Comparison of ENCODE assay signal across 25 mouse cellular contexts in the genomic region with DNA sequence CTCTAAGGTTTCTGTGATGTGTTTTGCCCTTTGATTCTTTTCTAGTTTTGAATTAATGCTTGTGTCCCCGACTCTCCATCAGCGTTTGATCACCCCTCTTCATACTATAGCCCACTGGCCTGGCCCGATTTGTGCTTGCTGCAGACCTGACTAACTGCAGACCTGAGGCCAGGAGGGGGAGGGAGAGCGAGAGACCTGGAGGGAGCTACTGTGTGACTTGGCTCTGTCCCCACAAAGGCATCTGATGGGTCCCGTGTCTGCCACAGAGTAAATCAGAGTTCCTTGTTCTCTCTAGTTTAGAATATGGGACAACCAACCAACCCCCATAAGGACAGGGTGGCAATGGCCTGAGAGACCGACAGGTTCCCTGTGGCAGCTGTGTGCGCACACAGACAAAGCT.
DNase-seq lines count a peak whose midpoint lies in the region; ATAC-seq lines count a peak whose summit lies in the region.
"Had no signal": no experiment of that assay in that cellular context is flagged by ENCODE, and none has a peak within 500 bp of the region (broad histone marks: within the 10 kb centered on the region; RNA-seq: fewer than 3 reads in every experiment).

No protein-coding gene starts in this region.

- no peak overlapping the region for H3K9ac ChIP-seq in heart, embryonic 12.5 days
- no peak overlapping the region for H3K9ac ChIP-seq in midbrain, embryonic 11.5 days (ENCODE audit: low read length)
- H3K9ac ChIP-seq in midbrain, embryonic 13.5 days (replicated peaks): no peak overlapping the region
- H3K9ac ChIP-seq: embryonic facial prominence, embryonic 13.5 days; forebrain, embryonic 13.5 days; hindbrain, embryonic 12.5 days had no signal

- WGBS in heart, embryonic 12.5 days: 80% methylated on average over 7 of the region's 7 CpGs
- WGBS in midbrain, embryonic 11.5 days: 85% methylated on average over 7 of the region's 7 CpGs
- 86% methylated on average over 7 of the region's 7 CpGs for WGBS in midbrain, embryonic 13.5 days

- peak; percentile 42 to 54 for DNase-seq in cerebellum, adult 18-20 months
- DNase-seq in cerebellum, adult 8-10 months: no peak
- peak; percentile 9 to 20 for DNase-seq in heart, adult 18-20 months
- peak; percentile 65 for DNase-seq in midbrain, embryonic 11.5 days (ENCODE audit: low spot score, missing footprints)
- no peak for DNase-seq in gastrocnemius, postnatal 4 days (ENCODE audit: low spot score in 2 of 2)
- DNase-seq: B cell, adult 2 months; embryo, embryonic 11 days; gastrocnemius, postnatal 14 days had no signal

- H3K36me3 ChIP-seq in heart, embryonic 12.5 days: no peaks in the 10 kb centered on the region
- H3K36me3 ChIP-seq in midbrain, embryonic 11.5 days (ENCODE audit: control insufficient read depth, insufficient read depth, low read length): no peaks in the 10 kb centered on the region
- no peaks in the 10 kb centered on the region for H3K36me3 ChIP-seq in midbrain, embryonic 13.5 days
- H3K36me3 ChIP-seq: embryonic facial prominence, embryonic 10.5 days; embryonic facial prominence, embryonic 13.5 days; forebrain, embryonic 10.5 days; G1E; heart, embryonic 10.5 days; hindbrain, embryonic 12.5 days had no signal

- ATAC-seq in heart, embryonic 12.5 days (ENCODE audit: insufficient number of reproducible peaks, low FRiP score): no peak
- ATAC-seq in midbrain, embryonic 11.5 days (ENCODE audit: low FRiP score): no peak
- no peak for ATAC-seq in midbrain, embryonic 13.5 days
- ATAC-seq: forebrain, embryonic 13.5 days; forebrain, embryonic 16.5 days; hindbrain, postnatal 0 days; inflammation-experienced regulatory T-cells, adult 6 months; intestine, embryonic 16.5 days had no signal

- H3K4me1 ChIP-seq in heart, embryonic 12.5 days (replicated peaks): 0 out of 2 replicates have a peak, but pooled peaks cover 10% of the 10 kb centered on the region
- H3K4me1 ChIP-seq in midbrain, embryonic 11.5 days (ENCODE audit: control insufficient read depth, insufficient read depth, low read length): no peaks in the 10 kb centered on the region
- H3K4me1 ChIP-seq in midbrain, embryonic 13.5 days (replicated peaks): peaks cover 10% of the 10 kb centered on the region

- H3K27ac ChIP-seq in heart, embryonic 12.5 days (ENCODE audit: poor library complexity, severe bottlenecking): no peak overlapping the region
- H3K27ac ChIP-seq in midbrain, embryonic 11.5 days (ENCODE audit: low read depth, low read length): no peak overlapping the region
- no peak overlapping the region for H3K27ac ChIP-seq in midbrain, embryonic 13.5 days
- H3K27ac ChIP-seq: embryonic facial prominence, embryonic 10.5 days; embryonic facial prominence, embryonic 13.5 days; forebrain, embryonic 10.5 days; forebrain, embryonic 13.5 days; gastrocnemius, adult 2 months; heart, adult 2 months; heart, embryonic 10.5 days; hindbrain, embryonic 12.5 days; hindbrain, postnatal 0 days had no signal

- no peaks in the 10 kb centered on the region for H3K9me3 ChIP-seq in heart, embryonic 12.5 days (replicated peaks)
- H3K9me3 ChIP-seq in midbrain, embryonic 11.5 days (ENCODE audit: control insufficient read depth, low read length): no peaks in the 10 kb centered on the region
- no peaks in the 10 kb centered on the region for H3K9me3 ChIP-seq in midbrain, embryonic 13.5 days
- H3K9me3 ChIP-seq: embryonic facial prominence, embryonic 10.5 days; embryonic facial prominence, embryonic 13.5 days; forebrain, embryonic 10.5 days; heart, embryonic 10.5 days; hindbrain, embryonic 12.5 days had no signal

- H3K4me3 ChIP-seq in heart, embryonic 12.5 days: no peak overlapping the region
- H3K4me3 ChIP-seq in midbrain, embryonic 11.5 days (ENCODE audit: low read depth, low read length): no peak overlapping the region
- H3K4me3 ChIP-seq in midbrain, embryonic 13.5 days (replicated peaks): no peak overlapping the region
- H3K4me3 ChIP-seq: embryonic facial prominence, embryonic 10.5 days; embryonic facial prominence, embryonic 13.5 days; forebrain, embryonic 10.5 days; forebrain, embryonic 13.5 days; gastrocnemius, adult 2 months; heart, adult 2 months; heart, embryonic 10.5 days; hindbrain, embryonic 12.5 days had no signal

- H3K4me2 ChIP-seq in heart, embryonic 12.5 days: no peak overlapping the region
- H3K4me2 ChIP-seq in midbrain, embryonic 11.5 days: no peak overlapping the region
- no peak overlapping the region for H3K4me2 ChIP-seq in midbrain, embryonic 13.5 days (replicated peaks)
- H3K4me2 ChIP-seq: embryonic facial prominence, embryonic 13.5 days; forebrain, embryonic 13.5 days; hindbrain, embryonic 12.5 days had no signal

- H3K27me3 ChIP-seq in heart, embryonic 12.5 days (replicated peaks): peaks cover 11% of the 10 kb centered on the region
- no peaks in the 10 kb centered on the region for H3K27me3 ChIP-seq in midbrain, embryonic 11.5 days (ENCODE audit: control insufficient read depth, insufficient read depth, low read length)
- peaks cover 4% of the 10 kb centered on the region; the same call in 1 of the 2 replicates for H3K27me3 ChIP-seq in midbrain, embryonic 13.5 days
- H3K27me3 ChIP-seq: CH12.LX; embryonic facial prominence, embryonic 13.5 days; Patski had no signal

Comparison
In these comparisons a context has a peak if more than half of its experiments do, and no peak if none do; other contexts are left out.
1. DNase-seq: peak in cerebellum, adult 18-20 months (2 of 2), heart, adult 18-20 months (2 of 2) and midbrain, embryonic 11.5 days (single experiment); none in cerebellum, adult 8-10 months (single experiment) and gastrocnemius, postnatal 4 days (0 of 2).